Mouse (Mus musculus): Measurements from ENCODE around the gene Arfgap1. TPM values are rescaled to one million over a fixed set of nuclear protein-coding genes. Genes with fewer than 3 reads are reported as not detected.

Gene Arfgap1
- polyA plus RNA-seq, 1 experiment = 68.4 TPM

DNA sequence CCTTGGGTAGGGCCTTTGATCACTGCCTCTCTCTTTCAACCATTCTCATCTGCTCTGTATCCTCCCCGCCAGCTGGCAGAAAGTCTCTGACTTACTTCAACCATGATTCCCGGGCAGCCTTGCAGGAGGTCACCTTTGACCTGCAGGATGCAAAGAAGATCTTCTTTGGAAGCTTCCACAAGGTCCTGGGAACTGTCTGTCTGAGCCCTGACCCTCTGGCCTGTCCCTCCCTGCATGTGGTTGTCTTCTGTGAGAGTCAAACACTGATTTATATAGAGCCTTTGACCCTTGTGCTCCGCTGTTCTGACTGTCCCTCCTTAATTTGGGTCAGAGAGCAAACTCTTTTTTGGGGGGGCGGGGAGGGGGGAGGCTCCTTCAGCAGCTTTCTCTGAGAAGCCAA is 40.0 kb downstream of the Arfgap1 start:
- WGBS = 84% methylated on average over 4 of the region's 4 CpGs
- no peak for DNase-seq
- Histone ChIP-seq H3K4me1 (replicated peaks; ENCODE audit: control insufficient read depth, insufficient read depth, low read length) (no peaks in the 10 kb centered on the region), H3K36me3 (ENCODE audit: control insufficient read depth, insufficient read depth, low read length) (no peaks in the 10 kb centered on the region), H3K27ac (ENCODE audit: control insufficient read depth, insufficient read depth, low read length) (no peak overlapping the region), H3K27me3 (ENCODE audit: control insufficient read depth, insufficient read depth, low read length) (no peaks in the 10 kb centered on the region), H3K4me3 (ENCODE audit: control insufficient read depth, insufficient read depth, low read length) (no peak overlapping the region)
- TF ChIP-seq POLR2A (IDR thresholded peaks at IDR 0.05; ENCODE audit: control insufficient read depth, extremely low read depth, insufficient read depth, low read length, poor library complexity) = no peak
- no peak for TF ChIP-seq CTCF (IDR thresholded peaks at IDR 0.05; ENCODE audit: borderline replicate concordance, control insufficient read depth, extremely low read depth, insufficient read depth, low read length, poor library complexity)

DNA sequence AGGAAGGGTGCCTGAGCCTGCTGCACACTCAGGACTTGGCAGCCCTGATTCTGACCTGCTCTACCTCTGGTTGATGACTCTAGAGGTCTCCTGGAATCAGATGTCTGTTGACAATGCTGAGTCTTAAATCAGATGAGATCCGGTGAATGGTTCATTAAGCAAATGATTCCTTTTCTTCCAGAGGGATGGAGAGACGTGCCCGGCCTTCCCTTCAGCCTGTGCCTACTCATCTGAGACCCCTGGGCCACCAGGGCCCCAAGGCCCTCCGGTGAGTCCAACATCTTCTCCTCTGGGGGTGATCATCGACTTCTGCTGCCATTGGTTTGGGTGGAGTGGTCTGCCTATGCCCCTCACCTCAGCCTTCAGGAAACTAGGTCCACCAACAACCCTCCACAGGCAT is 41.3 kb downstream of the Arfgap1 start:
- no peaks in the 10 kb centered on the region for H3K27me3 ChIP-seq (ENCODE audit: control insufficient read depth, insufficient read depth, low read length)
- no peaks in the 10 kb centered on the region for H3K4me1 ChIP-seq (replicated peaks; ENCODE audit: control insufficient read depth, insufficient read depth, low read length)
- TF ChIP-seq POLR2A (IDR thresholded peaks at IDR 0.05; ENCODE audit: control insufficient read depth, extremely low read depth, insufficient read depth, low read length, poor library complexity) = no peak
- no peak for TF ChIP-seq CTCF (IDR thresholded peaks at IDR 0.05; ENCODE audit: borderline replicate concordance, control insufficient read depth, extremely low read depth, insufficient read depth, low read length, poor library complexity)
- no peak for DNase-seq
- no peaks in the 10 kb centered on the region for H3K36me3 ChIP-seq (ENCODE audit: control insufficient read depth, insufficient read depth, low read length)
- 87% methylated on average over 5 of the region's 5 CpGs for WGBS
- no peak overlapping the region for H3K4me3 ChIP-seq (ENCODE audit: control insufficient read depth, insufficient read depth, low read length)
- H3K27ac ChIP-seq (ENCODE audit: control insufficient read depth, insufficient read depth, low read length) = no peak overlapping the region

DNA sequence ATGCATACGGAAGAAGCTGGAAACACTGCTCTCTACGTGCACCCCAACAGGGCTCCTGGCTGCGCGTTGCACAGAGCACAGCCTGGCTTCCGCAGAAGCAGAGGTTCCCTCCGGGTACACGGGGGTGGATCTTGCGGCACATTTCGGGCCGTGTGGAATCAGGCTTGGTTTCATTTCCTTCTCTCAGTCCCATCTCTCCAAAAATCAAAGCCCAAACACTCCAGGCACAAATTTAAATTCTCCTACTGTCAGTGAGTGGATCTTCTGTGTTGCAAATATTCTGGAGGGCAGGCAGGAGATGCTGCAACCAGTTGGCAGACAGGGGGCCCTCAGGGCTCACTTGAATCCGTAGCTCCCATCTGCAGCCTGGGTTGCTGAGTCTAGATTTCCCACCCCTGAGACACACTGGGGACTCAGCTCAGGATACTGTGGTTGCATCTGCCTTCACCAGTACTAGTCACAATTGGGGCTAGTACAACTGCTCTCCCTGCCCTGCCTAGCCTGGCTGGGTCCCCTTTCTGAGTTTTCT is 64.4 kb downstream of the Arfgap1 start:
- no peak overlapping the region for H3K4me3 ChIP-seq (ENCODE audit: control insufficient read depth, insufficient read depth, low read length)
- H3K4me1 ChIP-seq (replicated peaks; ENCODE audit: control insufficient read depth, insufficient read depth, low read length) = no peaks in the 10 kb centered on the region
- H3K27me3 ChIP-seq (ENCODE audit: control insufficient read depth, insufficient read depth, low read length) = no peaks in the 10 kb centered on the region
- TF ChIP-seq POLR2A (IDR thresholded peaks at IDR 0.05; ENCODE audit: control insufficient read depth, extremely low read depth, insufficient read depth, low read length, poor library complexity) = no peak
- TF ChIP-seq CTCF (IDR thresholded peaks at IDR 0.05; ENCODE audit: borderline replicate concordance, control insufficient read depth, extremely low read depth, insufficient read depth, low read length, poor library complexity) = no peak
- DNase-seq = no peak
- no peaks in the 10 kb centered on the region for H3K36me3 ChIP-seq (ENCODE audit: control insufficient read depth, insufficient read depth, low read length)
- 84% methylated on average over 11 of the region's 11 CpGs for WGBS
- no peak overlapping the region for H3K27ac ChIP-seq (ENCODE audit: control insufficient read depth, insufficient read depth, low read length)

Other genes starting within 250 kb of the Arfgap1 start
- gene Slc17a9, start 242.0 kb upstream of the Arfgap1 start, polyA plus RNA-seq (2012; rRNA removed) = 24.9 and 26.4 TPM in 2 replicates
- 0.16 and 0.46 TPM in 2 replicates for gene Bhlhe23, start 190.3 kb upstream of the Arfgap1 start, polyA plus RNA-seq (2012; rRNA removed)
- gene Ythdf1, start 46.3 kb upstream of the Arfgap1 start, polyA plus RNA-seq (2012; rRNA removed) = 76.7 and 78.3 TPM in 2 replicates
- 0.08 and 0.19 TPM in 2 replicates for gene Birc7, start 38.2 kb upstream of the Arfgap1 start, polyA plus RNA-seq (2012; rRNA removed)
- 12.5 and 24.6 TPM in 2 replicates for gene Nkain4, start 12.5 kb upstream of the Arfgap1 start, polyA plus RNA-seq (2012; rRNA removed)
- 2.5 and 3.3 TPM in 2 replicates for gene Col20a1, start 19.3 kb downstream of the Arfgap1 start, polyA plus RNA-seq (2012; rRNA removed)
- gene Chrna4, start 76.3 kb downstream of the Arfgap1 start, polyA plus RNA-seq (2012; rRNA removed) = 0.18 and 0.27 TPM in 2 replicates
- 0.24 and 0.32 TPM in 2 replicates for gene Kcnq2, start 168.1 kb downstream of the Arfgap1 start, polyA plus RNA-seq (2012; rRNA removed)
- 2.7 and 42.5 TPM in 2 replicates for gene Eef1a2, start 189.8 kb downstream of the Arfgap1 start, polyA plus RNA-seq (2012; rRNA removed)
- 191 and 219 TPM in 2 replicates for gene Ppdpf, start 220.0 kb downstream of the Arfgap1 start, polyA plus RNA-seq (2012; rRNA removed)
- 0.22 and 0.32 TPM in 2 replicates for gene Ptk6, start 235.6 kb downstream of the Arfgap1 start, polyA plus RNA-seq (2012; rRNA removed)
- 0.71 and 0.86 TPM in 2 replicates for gene Srms, start 246.0 kb downstream of the Arfgap1 start, polyA plus RNA-seq (2012; rRNA removed)

Data from thymus, adult 2 months (tissue).